Mouse (Mus musculus) ES-Bruce4 (cell line): ENCODE measurements around the gene Boll.

Source experiments
- CTCF ChIP-seq: IDR thresholded peaks from one replicate; pipeline ENCODE4 v1.8.1; 2011; ENCODE audit warnings: low read depth, low read length
- EP300 ChIP-seq: IDR thresholded peaks from 2 replicates; pipeline ENCODE4 v1.6.1; 2011; ENCODE audit warnings: low read depth, low read length; ENCODE audit not compliant: insufficient read depth
- POLR2A ChIP-seq: IDR thresholded peaks from one replicate; pipeline ENCODE4 v1.8.1; 2011; ENCODE audit warnings: low read length; ENCODE audit not compliant: insufficient read depth

DNA sequence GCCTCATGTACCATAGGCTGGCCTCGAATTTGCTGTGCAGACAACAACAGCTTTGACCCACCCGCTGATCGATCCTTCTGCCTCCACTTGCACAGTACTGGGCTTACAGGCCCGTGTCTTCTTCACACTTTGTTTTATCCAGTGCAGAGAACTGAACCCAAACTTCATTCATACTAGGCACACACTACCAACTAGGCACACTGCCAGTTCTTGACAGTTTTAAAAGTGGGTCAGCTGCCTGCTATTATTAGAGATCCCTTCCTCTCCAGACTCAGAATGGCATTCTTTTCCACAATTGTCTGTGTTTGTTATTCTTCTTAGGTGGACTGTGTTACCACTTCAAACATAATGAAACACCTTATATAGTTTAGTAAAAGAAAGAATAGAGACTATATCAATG is 141.9 kb downstream of the Boll start:
- no peak for TF ChIP-seq CTCF
- TF ChIP-seq POLR2A, result no peak
- no peak for TF ChIP-seq EP300
